Mouse (Mus musculus): Measurements from ENCODE around the gene Cerkl. TPM values are rescaled to one million over a fixed set of nuclear protein-coding genes. Genes with fewer than 3 reads are reported as not detected.

Cerkl gene
- total RNA-seq, 2 experiments from 2014 or later, result 0.34 to 0.36 TPM

DNA sequence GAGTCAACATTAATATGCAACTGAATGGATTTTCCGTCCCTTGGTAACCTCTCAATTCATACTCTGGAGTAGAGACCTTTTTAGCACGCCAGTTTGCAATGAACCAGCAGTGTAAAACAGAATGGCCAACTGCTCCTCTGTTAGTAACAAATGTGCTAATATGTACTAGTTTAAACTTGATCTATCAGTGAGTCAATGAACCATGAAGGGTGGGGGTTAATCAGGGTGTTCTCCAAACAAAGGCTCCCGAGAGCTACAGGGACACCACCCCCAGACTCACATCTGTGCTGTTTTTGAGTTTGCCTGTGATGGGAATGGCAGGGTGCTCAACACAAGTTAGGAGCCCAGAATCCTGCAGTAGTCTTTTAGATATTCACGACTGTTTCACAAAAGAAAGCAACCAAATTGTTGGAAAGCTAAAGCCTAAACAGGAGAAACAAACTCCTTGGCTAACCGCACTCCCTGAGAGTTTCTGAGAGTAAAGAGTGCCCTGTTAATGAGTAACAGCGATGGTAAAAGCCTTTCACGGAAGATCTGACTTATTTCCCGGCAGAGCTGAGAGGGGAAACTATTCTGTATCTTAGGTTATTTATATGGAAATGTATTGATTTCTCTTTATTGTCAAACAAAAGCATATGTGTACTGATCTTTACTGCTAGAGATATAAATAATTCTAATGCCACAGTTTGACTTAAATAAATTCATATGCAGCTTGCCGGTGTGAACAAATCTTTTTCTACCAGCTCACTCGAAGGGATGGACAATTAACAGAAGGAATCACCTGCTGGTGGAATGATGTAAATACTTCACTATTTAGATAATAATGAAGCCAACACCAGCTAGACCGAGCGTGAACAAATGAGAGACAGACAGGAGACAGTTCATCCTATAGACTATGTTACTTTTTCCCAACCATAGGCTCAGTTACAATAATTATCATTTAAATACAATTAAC lies 77.2 kb downstream of the Cerkl start:
- no peak for DNase-seq
- intact Hi-C loops (cut with DNase I), result loop anchor here (10.0 kb wide), 1 partner anchor 265 kb away; no protein-coding TSS in a partner anchor

DNA sequence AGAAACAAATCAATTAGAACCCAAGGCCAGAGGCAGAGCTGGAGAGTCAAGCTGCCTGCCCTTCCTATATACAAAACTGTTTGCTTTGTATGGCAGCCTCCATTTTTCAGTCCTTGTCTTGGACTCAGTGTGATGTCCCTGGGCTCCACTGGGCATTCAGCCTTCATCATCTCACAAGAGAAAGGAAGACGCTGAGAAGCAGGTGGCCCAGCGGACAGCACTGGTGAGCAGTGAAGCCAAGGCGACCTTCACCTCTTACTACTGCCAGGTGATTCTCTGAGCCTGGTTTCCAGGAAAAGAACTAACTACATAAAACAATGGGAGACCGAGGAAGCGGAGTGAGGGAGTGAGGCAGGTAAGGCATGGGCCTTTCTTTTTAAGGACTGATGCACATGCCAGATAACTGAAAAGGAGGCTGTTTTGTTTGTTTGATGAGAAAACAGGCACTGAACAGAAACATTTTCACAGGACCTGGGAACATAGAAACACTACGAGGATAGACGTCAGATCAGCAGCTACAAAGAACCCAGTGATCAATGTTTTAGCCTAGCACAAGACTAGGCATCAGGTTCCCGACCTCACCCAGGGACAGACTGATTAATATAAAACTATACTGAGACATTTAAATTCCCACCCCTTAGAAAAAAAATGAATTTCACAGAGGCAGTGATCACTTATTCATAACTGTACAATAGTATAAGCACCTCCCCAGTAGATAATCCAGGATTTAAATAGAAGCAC lies 78.1 kb downstream of the Cerkl start:
- no peak for DNase-seq
- intact Hi-C loops (cut with DNase I), result loop anchor here (10.0 kb wide), 1 partner anchor 266 kb away; no protein-coding TSS in a partner anchor

DNA sequence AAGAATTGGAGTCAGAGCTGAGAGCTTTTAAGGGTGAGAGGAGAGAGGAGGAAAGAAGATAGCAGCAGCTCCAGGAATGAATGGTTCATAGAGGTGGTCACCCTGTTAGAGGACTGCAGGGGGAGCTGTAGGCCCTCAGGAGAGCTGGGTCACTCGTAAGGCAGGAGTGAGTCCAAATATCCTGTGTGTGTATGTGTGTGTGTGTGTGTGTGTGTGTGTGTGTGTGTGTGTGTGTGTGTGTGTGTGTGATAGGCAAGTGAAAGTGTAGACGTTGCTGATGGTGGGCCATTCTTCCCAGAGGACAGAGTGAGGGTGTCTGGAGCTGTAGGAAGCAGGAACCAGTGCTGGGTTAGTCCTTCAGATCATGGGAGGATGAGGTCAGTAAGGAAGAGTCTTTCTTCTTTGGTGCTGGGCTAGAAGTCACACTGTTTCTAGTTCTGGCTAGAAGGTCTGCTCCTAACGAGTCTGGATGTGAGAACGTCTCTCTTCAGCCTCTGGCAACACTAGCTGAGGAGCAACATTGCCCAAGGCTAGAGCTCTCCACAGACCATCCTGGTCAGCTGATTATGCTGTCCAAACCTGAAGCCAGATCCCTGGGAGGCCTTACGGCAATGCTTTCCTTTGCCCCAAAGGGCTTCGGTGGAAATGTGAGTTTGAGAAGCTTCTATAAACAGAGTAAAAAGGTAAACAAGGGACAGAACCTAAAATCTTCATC lies 83.9 kb downstream of the Cerkl start:
- intact Hi-C loops (cut with DNase I), result loop anchor here (2.0 to 10.0 kb wide), 2 partner anchors 126 to 272 kb away; no protein-coding TSS in a partner anchor
- DNase-seq, result peak in 1 of 2 experiments; percentile 30

DNA sequence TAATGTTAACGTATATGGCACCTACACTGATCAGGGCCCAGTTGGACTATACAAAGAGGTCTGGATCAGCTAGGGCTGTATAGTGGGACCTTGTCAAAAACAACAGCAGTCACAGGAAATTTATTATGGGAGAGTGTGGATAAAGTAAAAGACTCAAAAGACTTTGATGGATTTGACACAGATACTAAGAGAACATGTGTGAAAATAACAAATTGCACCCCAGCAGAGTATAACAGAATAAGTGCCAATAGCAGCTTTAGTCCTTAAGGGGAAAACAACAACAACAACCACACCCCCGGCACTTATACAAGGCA lies 84.5 kb downstream of the Cerkl start:
- intact Hi-C loops (cut with DNase I), result loop anchor here (2.0 to 10.0 kb wide), 2 partner anchors 127 to 273 kb away; no protein-coding TSS in a partner anchor

DNA sequence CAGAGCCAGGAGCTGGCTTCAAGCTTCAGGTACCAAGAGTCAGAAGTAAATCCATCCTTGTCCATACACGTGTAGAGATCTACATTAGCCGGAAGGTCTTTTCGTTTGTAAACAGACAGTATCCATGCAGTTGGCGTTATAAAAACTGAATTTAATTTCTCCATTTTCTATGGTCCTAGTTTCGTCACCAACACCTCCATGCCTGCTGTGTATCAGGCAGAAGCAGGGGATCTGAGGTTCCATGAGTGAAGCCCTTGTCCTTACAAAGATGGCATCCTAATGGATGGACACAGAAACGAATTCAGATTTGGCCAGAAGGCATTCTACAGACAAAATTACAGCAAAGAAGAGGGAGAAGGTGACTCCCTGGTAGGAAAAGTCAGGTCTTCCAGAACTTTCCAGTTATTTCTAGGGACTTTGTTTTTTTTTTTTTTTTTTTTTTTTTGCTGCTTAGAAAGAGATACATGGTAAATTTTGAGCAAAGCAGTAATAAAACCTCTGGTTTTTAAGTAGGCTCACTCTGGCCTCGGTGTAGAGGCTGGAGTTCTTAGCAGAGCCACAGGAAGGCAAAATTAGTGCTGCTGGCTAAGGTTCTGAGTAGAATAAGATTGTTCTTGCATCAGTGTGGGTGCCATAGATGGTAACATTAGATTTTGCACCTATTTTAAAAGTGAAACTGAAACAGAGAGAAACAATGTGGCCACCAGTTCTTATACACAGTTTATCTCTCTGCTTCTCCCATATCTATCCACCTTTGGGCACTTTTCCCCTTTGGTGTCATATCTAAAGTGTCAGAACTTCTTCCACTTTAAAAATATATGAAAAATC lies 85.0 kb downstream of the Cerkl start:
- no peak for DNase-seq
- intact Hi-C loops (cut with DNase I), result loop anchor here (2.0 to 10.0 kb wide), 2 partner anchors 127 to 273 kb away; no protein-coding TSS in a partner anchor

More for the DNA sequence above, 84.5 kb downstream of the Cerkl start:
- DNase-seq, result no peak

DNA sequence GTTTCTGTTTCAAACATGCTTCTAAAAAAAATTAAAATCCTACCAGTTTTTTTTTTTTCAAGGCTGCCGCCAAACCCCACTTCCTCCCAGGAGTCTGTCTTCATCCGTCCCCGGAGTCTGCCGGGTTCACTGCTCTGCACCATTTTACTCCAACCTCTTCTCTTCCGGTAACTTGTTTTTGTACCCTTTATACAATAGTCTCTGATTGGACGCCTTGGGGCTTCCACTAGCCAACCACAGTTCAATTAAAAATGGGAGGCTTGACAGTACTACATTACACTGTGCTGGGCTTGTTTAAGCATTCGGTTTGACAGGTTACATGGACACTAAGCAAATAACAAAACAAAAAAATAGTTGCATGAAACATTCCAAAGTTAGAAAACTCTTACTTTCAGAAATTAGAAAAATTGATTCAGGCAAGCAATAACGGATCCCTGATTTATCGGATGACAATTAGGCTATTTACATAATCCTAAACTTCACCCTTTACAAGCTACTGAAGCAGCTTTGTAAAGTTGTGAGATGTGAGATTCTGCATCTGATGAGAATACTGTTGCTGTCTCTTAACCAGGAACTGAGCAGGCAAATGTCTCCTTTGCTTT lies 85.8 kb downstream of the Cerkl start:
- DNase-seq, result peak; percentile 8 to 14
- intact Hi-C loops (cut with DNase I), result loop anchor here (10.0 kb wide), 1 partner anchor 274 kb away; no protein-coding TSS in a partner anchor

DNA sequence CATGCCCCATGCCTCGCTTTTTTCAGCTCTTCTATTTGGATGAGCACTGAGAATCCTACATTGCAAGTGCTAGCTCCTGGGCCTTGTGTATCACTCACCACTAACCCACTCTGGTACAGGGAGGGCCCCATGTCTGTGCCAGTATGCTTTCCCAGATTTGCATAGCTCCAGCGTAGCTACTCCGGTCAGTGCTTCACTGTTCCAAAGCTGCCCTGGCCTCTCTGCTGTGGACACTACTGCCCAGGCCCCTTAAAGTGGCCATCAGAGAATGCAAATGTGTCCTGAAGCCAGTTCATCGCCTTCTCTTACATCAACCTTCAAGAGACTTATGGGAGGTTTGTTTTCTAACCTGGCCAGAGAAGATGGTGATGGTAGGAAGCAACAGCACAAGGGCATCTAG lies 86.7 kb downstream of the Cerkl start:
- no peak for DNase-seq
- intact Hi-C loops (cut with DNase I), result loop anchor here (5.0 to 10.0 kb wide), 2 partner anchors 275 to 407 kb away; no protein-coding TSS in a partner anchor

DNA sequence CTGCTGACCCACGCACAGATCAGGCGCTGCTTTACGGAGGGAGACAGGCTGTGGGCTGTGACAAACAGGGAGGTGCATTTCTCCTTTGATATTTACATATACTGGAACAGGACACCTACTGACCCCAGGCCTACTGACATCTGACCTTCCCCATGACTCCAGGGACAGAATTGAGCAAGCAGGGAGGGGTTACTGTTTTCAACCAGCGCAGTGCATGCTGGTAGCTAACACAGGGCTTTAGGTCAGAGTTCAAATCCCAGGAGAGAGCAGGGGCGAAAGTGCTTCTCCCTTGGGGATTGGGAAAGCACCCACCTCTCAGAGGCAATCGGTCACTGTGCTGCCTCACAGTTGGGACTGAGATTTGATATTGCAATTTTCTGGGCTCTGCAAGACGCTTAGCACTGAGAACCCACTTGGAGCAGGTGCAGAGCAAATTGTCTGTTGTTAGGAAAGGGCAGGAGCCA lies 87.5 kb downstream of the Cerkl start:
- intact Hi-C loops (cut with DNase I), result loop anchor here (5.0 kb wide), 1 partner anchor 408 kb away; no protein-coding TSS in a partner anchor
- no peak for DNase-seq

DNA sequence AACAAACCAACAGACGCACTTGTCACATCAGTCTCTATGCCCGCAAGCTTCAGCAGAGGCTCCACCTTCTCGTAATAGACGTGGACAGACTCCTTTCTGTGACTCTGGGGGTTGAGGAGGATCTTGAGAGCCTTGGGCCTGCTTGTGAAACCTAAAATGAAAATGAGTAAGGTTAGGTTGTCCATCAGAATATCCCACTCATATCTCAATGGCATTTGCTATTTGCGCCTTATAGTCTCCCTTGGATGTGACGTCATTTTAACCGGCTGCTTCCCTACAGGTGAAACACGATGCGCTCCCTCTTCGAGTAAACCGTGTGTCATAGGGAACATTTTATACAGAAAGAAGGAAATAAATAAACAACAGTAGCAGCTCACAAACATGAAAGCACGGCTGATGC lies 87.9 kb downstream of the Cerkl start:
- no peak for DNase-seq
- intact Hi-C loops (cut with DNase I), result loop anchor here (5.0 kb wide), 1 partner anchor 409 kb away; no protein-coding TSS in a partner anchor

DNA sequence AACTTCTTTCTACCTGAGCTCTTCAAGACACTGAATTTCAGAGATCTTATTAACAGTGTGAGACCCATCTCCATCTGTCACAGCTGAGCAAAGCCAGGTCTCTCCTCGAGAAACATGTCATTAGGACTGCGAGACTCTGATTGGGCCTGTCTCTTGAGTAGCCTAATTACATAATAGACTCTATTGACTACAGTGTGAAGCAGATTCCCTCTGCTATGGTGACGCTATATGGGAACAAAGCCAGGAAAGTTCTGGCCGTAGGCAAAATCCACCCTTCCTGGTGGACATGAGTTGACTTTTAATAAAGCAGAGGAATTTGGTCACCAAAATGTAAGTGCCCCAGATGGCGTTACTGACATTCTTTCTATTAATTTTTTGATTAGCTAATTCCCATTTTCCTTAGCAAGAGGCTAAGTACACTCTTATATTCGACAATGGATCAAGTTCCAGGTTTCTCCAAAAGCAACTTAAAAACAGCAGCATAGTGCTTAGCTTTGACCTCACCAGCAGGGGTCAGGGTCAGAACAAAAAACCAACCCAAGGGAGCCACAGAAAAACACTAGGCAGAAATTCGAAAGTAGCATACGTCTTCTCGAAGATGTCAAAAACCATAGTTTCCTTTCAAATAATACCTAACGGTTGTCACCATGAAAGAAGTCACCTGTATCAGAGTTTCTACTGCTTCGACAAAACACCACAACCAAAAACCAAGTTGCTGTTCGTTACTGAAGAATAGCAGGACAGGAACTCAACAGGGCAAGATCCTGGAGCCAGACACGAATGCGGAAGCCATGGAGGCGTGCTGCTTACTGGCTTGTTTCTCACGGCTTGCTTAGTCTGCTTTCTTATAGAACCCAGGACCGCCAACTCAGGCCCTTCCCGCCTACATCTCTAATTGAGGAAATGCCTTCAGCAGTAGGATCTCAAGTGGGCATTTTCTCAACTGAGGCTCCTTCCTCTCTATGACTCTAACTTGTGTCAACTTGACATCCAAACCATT lies 88.8 kb downstream of the Cerkl start:
- peak in 1 of 2 experiments; percentile 18 for DNase-seq
- intact Hi-C loops (cut with DNase I), result loop anchor here (5.0 kb wide), 1 partner anchor 410 kb away; no protein-coding TSS in a partner anchor

DNA sequence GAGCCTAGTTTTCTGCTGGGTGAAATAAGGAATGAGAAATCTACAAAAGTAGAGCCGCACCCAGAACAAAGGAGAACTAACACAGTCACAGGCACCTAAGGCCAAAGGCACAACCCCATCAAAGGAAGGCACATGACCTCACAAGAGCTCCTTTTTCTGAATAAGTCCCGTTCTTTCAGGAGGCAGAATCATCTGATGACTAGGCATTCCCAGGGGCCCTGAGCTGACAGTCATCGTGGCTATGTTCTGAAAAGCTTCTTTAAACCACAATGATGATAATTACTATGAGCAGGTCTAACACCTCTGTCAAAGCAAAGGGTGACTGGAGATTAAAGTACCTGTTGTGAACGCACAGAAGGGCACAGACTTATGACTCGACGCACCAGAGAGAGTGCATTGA lies 92.7 kb downstream of the Cerkl start:
- no peak for DNase-seq
- intact Hi-C loops (cut with DNase I), result no loop called here

DNA sequence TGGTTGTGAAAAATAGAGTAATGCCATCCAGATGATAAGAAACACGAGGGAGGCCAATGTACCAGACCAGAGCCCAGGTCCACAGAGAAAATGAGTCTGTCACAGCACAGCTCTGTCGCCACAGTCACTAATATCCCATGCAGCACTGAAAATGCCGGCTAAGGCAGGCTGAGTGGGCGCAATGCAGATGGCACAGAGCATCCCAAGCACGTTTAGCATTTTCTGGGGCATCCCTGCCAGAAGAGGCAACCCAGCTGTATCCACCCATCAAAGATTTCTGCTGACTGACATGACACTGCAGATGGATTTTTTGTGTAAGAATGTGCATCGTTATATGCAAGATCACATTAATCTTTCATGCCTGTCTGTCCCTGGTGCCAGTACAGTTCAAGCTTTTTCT lies 94.6 kb downstream of the Cerkl start:
- no peak for DNase-seq
- intact Hi-C loops (cut with DNase I), result no loop called here

DNA sequence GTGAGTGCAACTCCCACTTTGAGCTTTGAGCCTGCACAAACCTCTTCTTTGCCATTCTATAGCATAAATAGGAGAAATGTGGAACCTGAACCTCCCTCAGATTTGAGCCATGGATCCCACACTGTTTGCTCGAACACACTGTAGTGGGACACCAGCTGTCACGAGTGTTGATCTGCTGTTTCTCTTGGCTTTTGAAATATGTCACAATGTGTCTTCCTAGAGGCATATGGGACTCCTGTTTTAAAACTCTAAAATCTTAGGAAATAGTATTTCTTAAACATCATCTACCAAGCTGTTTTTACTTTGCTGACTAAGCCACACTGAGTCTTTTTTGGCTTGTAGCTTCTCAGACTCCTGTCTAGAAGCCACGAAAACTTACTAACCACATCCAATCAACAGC lies 98.8 kb downstream of the Cerkl start:
- DNase-seq, result no peak
- intact Hi-C loops (cut with DNase I), result no loop called here

DNA sequence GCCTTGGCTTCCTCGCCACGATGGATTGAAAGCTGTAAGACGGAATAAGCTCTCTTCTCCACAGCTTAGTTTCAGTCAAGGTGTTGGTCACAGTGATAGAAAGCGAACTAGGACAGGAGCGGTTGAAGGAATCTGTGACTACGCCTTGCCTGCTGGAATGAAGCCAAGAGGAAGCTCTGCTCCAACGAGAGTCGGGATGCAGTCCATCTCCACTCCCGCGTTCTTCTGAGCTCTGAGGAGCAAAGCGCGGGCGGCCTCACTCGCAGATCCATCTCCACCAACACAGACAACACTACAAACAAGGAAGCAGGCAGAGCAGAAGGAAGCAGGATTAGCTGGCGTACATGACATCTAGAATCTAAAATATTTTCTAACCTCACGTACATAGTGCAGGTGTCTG lies 101.8 kb downstream of the Cerkl start:
- no peak for DNase-seq
- intact Hi-C loops (cut with DNase I), result no loop called here

DNA sequence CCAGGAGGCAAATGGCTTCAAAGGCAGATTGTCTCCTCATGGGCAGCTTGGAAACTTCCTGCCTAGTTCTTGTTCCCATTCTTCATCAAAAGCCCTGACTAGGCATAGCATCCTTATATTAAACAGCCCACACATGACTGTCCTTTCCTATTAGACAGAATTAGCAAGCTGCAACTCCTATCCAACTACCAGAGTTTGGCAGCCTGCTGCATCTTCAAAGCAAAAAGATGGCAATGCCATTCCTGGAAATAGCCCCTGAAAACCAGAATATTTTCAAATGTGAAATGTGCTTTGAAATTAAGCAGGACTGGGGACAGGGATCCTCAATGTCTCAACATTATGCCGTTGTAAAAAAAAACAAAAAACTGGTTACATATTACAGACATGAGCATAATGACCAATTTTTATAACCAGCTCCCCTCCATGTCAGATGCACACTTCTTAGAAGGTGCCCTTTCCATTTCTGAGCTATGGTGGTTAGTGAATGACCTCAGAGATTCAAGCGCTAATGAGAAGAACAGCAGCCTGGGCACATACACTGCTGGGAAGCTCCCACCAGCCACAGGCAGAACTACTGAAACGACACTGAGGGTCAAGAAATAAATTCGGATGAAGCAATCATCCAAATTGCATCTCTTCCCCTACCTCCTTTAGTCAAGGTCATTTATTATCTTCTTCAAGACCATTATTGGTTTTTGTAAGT lies 104.3 kb downstream of the Cerkl start:
- DNase-seq, result no peak
- intact Hi-C loops (cut with DNase I), result no loop called here

DNA sequence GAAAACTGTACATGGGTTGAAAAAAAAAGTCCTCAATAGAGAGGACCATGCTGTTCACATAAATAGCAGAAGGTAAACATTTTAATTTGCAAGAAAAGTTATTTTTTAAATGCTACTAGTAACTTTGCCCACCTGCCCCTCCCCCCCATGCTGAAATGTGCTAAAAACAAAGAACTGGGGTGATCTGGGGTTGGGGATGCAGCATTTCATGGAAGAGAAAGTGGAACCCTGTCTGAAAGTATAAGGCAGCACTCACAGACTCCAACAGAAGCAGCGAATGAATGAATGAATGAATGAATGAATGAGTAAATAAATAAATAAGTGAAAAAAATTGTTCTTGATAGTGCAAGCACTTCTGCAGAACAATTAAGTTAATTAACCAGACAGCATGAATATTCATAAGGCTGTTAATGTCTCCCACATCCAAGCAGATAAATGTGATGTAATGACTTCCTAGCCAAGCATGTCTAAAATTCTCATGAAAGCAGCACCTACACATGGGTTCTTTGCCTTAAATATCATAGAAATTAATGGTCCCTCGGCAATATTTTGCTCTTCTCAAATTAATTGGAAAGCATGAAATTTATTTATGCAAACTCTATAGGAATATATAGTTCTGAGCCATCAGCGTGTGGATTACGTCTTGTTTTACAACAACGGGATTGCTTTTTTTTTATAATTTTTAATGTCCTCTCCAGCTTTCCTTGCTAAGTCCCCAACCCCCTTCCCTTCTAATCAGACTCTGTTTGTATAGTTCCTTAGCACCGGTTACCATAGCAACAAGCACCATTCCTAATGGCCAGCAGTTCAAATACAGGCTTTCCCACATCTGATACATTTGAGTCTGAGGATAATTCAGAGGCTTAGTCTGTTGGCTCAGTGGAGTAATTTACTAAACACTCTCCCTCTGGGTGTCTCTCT lies 105.1 kb downstream of the Cerkl start:
- intact Hi-C loops (cut with DNase I), result no loop called here
- DNase-seq, result no peak

Measured in heart, postnatal 14 days (tissue).